Mouse (Mus musculus): ENCODE measurements around the gene Plac9a. TPM values are rescaled to one million over a fixed set of nuclear protein-coding genes. Genes with fewer than 3 reads are reported as not detected.
"Not testable (repeated sequence)": the region's sequence is repeated elsewhere in the genome, so short reads cannot be mapped to it uniquely, and the experiment has no call there.

Gene Plac9a
- polyA plus RNA-seq, 1 experiment from 2014 or later, result 2.3 TPM

DNA sequence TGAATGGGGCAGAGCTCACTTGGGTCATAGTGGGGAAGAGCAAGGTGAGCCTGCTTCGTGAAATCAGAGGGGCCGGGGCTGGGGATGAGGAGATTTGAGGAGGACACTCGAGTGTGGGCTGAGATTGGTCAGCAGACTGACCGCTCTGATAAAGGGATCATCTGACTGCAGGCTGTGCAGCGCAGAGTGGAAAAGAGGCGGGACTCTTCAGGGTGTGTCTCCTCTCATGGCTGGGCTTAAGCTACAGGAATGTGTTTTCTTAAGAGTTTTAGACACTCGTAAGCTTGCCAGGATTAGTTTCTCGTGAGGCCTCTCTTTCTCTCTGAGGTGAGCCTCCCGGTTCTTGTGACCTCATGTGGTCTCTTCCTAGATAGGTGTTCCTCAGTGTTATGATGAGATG is 21.1 kb downstream of the Plac9a start:
- H3K36me3 ChIP-seq; H3K9ac ChIP-seq; H3K27me3 ChIP-seq (replicated peaks); H3K4me3 ChIP-seq (replicated peaks); H3K9me3 ChIP-seq; H3K27ac ChIP-seq; H3K4me2 ChIP-seq; ATAC-seq (ENCODE audit: insufficient read depth, low FRiP score, low read depth); H3K4me1 ChIP-seq: not testable (repeated sequence)
- WGBS, result no CpG with 5 or more reads among the region's 9 CpGs

DNA sequence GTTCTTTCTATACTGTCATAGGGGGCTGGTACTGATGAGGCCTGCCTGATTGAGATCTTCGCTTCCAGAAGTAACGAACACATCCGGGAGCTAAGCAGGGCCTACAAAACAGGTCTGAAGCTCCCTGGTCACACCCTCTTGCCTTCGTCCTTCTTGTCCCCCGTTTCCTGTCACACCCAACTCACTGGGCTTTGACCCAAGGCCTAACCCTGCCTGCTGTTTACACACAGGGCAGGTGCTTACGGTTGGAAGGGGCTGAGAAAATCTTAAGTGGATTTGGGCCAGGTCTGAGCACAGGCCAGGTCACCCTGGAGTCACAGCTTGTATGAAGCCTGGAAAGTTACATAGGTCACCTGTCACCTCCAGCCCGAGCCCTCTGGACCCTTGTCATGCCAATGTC is 26.3 kb downstream of the Plac9a start:
- not testable (repeated sequence) for H3K9ac ChIP-seq; ATAC-seq (ENCODE audit: insufficient read depth, low FRiP score, low read depth); H3K4me2 ChIP-seq; H3K27me3 ChIP-seq (replicated peaks); H3K4me3 ChIP-seq (replicated peaks); H3K9me3 ChIP-seq; H3K36me3 ChIP-seq; H3K27ac ChIP-seq
- H3K4me1 ChIP-seq, result peaks cover 10% of the 10 kb centered on the region; the same call in 1 of the 2 replicates
- WGBS, result no CpG with 5 or more reads among the region's 7 CpGs

DNA sequence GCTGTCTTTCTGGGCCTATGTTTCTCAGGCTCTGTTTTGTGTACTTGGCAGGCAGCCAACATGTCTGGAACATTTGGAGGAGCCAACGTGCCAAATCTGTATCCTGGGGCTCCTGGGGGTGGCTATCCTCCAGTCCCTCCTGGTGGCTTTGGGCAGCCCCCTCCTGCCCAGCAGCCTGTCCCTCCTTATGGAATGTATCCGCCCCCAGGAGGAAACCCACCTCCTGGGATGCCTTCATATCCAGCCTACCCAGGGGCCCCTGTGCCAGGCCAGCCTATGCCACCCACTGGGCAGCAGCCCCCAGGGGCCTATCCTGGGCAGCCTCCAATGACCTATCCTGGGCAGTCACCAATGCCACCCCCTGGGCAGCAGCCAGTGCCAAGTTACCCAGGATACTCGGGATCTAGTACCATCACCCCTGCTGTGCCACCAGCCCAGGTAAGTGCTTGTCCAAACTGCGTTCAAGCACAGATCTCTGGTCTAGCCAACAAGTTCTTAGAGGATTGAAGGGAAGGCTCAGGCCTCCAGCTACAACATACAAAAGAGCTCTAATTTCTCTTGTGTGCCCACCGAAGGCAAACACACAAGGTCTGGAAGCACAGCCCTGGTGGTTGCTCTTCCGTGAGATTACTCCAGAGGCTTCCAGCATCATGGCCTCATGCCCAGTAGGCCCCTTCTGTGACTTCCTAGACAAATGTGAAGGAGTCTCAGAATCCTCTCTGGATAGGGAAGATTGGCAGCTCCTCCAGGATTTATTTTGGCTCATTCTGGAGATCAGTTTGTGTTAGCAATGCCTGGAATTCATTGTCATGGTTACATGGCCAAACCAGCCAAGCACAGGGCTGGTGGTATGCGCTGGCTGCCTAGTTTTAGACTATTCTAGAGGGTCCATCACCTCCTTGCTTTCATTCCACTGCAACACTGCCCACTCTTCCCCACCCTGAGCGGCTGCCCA is 30.2 kb downstream of the Plac9a start:
- no peak overlapping the region for H3K9ac ChIP-seq
- H3K27me3 ChIP-seq (replicated peaks), result no peaks in the 10 kb centered on the region
- WGBS, result 77% methylated on average over 8 of the region's 8 CpGs
- peaks cover 4% of the 10 kb centered on the region; the same call in 1 of the 2 replicates for H3K36me3 ChIP-seq
- peaks cover 18% of the 10 kb centered on the region for H3K4me1 ChIP-seq
- no peak overlapping the region for H3K4me3 ChIP-seq (replicated peaks)
- no peak overlapping the region for H3K4me2 ChIP-seq
- no peak for ATAC-seq (ENCODE audit: insufficient read depth, low FRiP score, low read depth)
- H3K9me3 ChIP-seq, result no peaks in the 10 kb centered on the region
- peak overlapping the region; percentile 19; the same call in 1 of the 2 replicates for H3K27ac ChIP-seq

DNA sequence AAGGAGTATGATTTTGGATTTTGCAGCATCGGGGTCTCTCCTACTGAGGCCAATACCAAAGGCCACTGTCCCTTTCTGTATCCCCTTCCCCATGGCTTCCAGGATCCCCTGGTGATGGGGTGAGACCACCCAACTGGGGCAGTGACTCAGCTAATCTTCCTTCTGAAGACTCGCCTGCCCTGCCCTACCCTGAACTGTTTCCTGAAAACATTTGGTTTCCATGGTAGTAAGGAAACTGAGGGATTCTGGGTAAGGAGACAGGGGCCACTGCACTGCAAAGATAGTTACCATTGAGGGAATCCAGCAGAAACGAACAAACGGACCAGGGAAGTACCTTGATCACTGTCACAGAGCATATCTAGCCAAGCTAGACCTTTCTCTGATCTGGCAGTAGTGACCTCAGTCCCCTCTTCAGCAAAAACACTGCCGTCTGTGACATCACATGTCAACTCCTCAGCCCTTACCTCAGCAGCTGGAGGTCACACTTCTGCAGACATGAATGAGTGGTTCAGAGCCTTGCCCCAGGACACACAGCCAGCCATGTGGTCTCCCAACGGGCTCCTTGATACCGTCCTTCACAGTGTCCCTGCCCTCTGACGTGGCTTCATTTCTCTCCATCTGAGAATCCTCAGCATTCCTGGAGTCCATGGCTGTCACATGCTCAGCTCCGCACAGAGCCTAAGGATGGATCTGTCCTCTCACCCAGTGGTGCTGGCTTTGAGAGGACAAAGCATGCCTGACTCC is 33.6 kb downstream of the Plac9a start:
- H3K27me3 ChIP-seq (replicated peaks), result no peaks in the 10 kb centered on the region
- H3K4me3 ChIP-seq (replicated peaks), result no peak overlapping the region
- H3K4me2 ChIP-seq, result no peak overlapping the region
- H3K9me3 ChIP-seq, result no peaks in the 10 kb centered on the region
- ATAC-seq (ENCODE audit: insufficient read depth, low FRiP score, low read depth), result no peak
- no peak overlapping the region for H3K27ac ChIP-seq
- H3K36me3 ChIP-seq, result peaks cover 4% of the 10 kb centered on the region; the same call in 1 of the 2 replicates
- no peak overlapping the region for H3K9ac ChIP-seq
- H3K4me1 ChIP-seq, result peaks cover 25% of the 10 kb centered on the region
- 57% methylated on average over 9 of the region's 9 CpGs for WGBS

DNA sequence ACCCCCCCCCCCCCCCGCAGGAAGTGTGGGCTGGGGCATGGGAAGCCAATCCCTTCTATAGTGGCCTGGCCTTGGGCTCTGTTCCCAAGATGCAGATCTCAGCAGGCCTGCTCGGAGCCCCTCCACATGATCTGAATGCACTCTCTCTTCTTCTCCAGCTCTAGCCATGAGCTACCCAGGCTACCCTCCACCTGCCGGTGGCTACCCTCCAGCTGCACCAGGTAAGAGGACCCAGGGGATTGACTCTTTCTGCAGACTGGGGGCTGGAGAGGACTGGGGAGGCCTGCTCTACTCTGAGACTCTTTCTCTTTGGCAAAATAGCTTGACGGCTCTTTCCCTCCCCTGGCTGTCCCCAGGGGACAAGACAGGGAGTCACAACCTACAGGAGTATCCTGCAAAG is 34.2 kb downstream of the Plac9a start:
- no peaks in the 10 kb centered on the region for H3K27me3 ChIP-seq (replicated peaks)
- H3K4me2 ChIP-seq, result no peak overlapping the region
- H3K9me3 ChIP-seq, result no peaks in the 10 kb centered on the region
- no peak overlapping the region for H3K27ac ChIP-seq
- H3K4me1 ChIP-seq, result peaks cover 25% of the 10 kb centered on the region
- H3K4me3 ChIP-seq (replicated peaks), result no peak overlapping the region
- ATAC-seq (ENCODE audit: insufficient read depth, low FRiP score, low read depth), result no peak
- WGBS, result 81% methylated on average over 3 of the region's 4 CpGs
- no peaks in the 10 kb centered on the region for H3K36me3 ChIP-seq
- no peak overlapping the region for H3K9ac ChIP-seq

DNA sequence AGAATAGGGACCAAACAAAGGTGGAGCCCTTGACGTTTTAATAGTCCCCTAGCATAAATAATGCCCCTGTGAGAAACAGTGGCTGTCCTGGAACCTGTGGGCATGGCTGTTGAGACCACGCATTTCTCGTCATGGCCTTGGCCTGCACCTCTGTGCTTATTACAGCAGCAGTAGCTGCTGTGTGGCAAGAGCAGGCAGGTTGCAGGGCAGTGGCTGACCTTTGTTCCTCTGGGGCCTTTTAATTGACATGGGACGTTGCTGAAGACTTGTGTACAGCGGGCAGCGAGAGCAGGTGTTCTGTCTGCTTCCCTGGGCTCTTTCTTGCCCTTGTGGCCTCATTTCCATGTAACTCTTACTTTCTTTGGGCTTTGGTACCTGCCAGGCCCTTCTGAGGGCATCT is 35.1 kb downstream of the Plac9a start:
- ATAC-seq (ENCODE audit: insufficient read depth, low FRiP score, low read depth), result no peak
- no peak overlapping the region for H3K9ac ChIP-seq

DNA sequence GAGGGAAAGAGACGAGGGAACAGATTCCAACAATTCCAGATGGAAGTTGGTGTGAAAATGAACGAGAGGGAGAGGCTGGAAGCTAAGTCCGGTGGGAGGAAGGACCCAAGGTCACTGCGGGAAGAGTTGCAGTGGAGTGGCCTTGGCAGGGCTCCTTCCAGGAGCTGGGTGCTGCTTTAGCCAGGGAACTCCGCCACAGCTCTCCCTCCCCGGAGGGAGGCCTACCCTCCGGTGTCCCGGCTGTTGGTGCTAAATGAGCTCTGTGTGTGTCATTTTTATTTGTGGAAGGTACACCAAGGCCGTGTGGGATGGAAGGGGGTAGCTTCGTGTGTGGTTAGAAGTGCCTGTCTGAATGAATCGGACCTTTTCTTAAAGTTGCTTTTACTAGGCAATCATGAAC is 36.1 kb downstream of the Plac9a start:
- WGBS, result 59% methylated on average over 11 of the region's 11 CpGs
- ATAC-seq (ENCODE audit: insufficient read depth, low FRiP score, low read depth), result no peak
- H3K4me2 ChIP-seq, result no peak overlapping the region
- H3K27me3 ChIP-seq (replicated peaks), result no peaks in the 10 kb centered on the region
- H3K9me3 ChIP-seq, result no peaks in the 10 kb centered on the region
- no peak overlapping the region for H3K4me3 ChIP-seq (replicated peaks)
- H3K36me3 ChIP-seq, result no peaks in the 10 kb centered on the region
- no peak overlapping the region for H3K27ac ChIP-seq
- H3K4me1 ChIP-seq, result peaks cover 14% of the 10 kb centered on the region
- H3K9ac ChIP-seq, result no peak overlapping the region

More for the DNA sequence above, 35.1 kb downstream of the Plac9a start:
- H3K27me3 ChIP-seq (replicated peaks), result no peaks in the 10 kb centered on the region
- no peak overlapping the region for H3K27ac ChIP-seq
- no peaks in the 10 kb centered on the region for H3K36me3 ChIP-seq
- no peaks in the 10 kb centered on the region for H3K9me3 ChIP-seq
- H3K4me1 ChIP-seq, result peaks cover 22% of the 10 kb centered on the region
- no peak overlapping the region for H3K4me2 ChIP-seq
- WGBS, result 57% methylated on average over 6 of the region's 6 CpGs
- H3K4me3 ChIP-seq (replicated peaks), result no peak overlapping the region

DNA sequence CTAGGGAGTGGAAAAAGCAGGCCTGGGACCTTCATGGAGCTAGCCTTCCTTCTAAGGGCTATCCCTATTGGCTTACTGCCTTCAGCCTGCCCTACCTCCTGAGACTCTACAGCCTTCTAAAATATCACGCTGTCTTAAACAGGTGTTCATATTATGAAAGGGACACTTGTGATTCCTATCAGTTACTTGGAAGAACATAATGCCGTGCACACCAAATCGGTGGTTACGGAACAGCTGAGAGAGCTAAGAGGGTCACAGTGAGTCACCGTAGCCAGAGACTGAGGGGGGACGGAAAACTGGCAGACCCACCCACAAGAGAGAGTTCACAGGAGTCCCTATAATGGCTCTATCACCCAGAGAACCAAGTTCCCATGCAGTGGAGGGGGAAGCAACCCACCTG is 36.5 kb downstream of the Plac9a start:
- no peak overlapping the region for H3K4me3 ChIP-seq (replicated peaks)
- H3K4me2 ChIP-seq, result no peak overlapping the region
- no peak overlapping the region for H3K9ac ChIP-seq
- no peak overlapping the region for H3K27ac ChIP-seq
- no peaks in the 10 kb centered on the region for H3K9me3 ChIP-seq
- no peaks in the 10 kb centered on the region for H3K36me3 ChIP-seq
- no peaks in the 10 kb centered on the region for H3K27me3 ChIP-seq (replicated peaks)
- ATAC-seq (ENCODE audit: insufficient read depth, low FRiP score, low read depth), result no peak
- peaks cover 14% of the 10 kb centered on the region for H3K4me1 ChIP-seq
- WGBS, result 79% methylated on average over 6 of the region's 6 CpGs

DNA sequence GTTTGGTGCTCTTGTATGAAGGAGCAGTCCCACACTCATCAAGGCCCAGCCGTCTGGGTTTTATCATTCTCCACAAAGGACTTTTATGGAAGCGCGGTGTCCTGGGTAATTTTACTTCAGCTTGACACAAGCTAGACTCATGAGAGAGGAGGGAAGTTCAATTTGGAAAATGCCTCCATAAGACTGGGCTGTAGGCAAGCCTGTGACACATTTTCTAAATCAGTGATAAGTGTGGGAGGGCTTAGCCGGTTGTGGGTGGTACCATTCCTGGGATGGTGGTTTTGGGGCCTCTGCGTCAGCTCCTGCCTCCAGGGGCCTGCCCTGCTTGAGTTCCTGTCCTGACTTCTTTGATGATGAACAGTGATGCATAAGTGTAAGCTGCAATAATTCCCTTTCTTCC is 37.6 kb downstream of the Plac9a start:
- no peak overlapping the region for H3K4me2 ChIP-seq
- WGBS, result 62% methylated on average over 5 of the region's 5 CpGs
- no peaks in the 10 kb centered on the region for H3K9me3 ChIP-seq
- H3K36me3 ChIP-seq, result no peaks in the 10 kb centered on the region
- no peak for ATAC-seq (ENCODE audit: insufficient read depth, low FRiP score, low read depth)
- H3K4me3 ChIP-seq (replicated peaks), result no peak overlapping the region
- H3K4me1 ChIP-seq, result peaks cover 14% of the 10 kb centered on the region
- no peak overlapping the region; the same call in 1 of the 2 replicates for H3K27ac ChIP-seq
- H3K9ac ChIP-seq, result no peak overlapping the region
- no peaks in the 10 kb centered on the region for H3K27me3 ChIP-seq (replicated peaks)

DNA sequence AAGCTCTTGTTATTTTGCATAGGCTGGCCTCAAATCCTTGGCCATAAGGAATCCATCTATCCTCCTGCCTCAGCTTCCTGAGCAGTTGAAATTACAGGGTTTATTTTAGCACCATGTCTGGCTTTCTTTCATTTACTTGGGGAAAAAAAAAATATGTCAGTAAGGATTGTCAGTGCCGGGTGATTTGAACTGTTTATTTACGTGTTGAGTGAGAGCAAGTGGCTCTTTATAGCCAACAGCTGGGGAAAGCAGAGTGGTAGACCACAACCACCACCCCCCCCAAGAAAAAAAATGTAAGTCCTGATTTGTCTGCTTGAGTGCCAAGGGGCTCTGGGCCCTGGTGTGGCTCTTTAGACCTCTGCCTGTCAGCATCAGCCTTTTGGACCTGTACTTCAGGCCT is 39.2 kb downstream of the Plac9a start:
- no peak for ATAC-seq (ENCODE audit: insufficient read depth, low FRiP score, low read depth)
- H3K9me3 ChIP-seq, result no peaks in the 10 kb centered on the region
- no peak overlapping the region for H3K9ac ChIP-seq
- no peaks in the 10 kb centered on the region for H3K36me3 ChIP-seq
- H3K4me1 ChIP-seq, result peaks cover 9% of the 10 kb centered on the region
- H3K4me2 ChIP-seq, result no peak overlapping the region
- H3K27ac ChIP-seq, result no peak overlapping the region
- H3K27me3 ChIP-seq (replicated peaks), result no peaks in the 10 kb centered on the region
- 61% methylated on average over 2 of the region's 2 CpGs for WGBS
- H3K4me3 ChIP-seq (replicated peaks), result no peak overlapping the region

DNA sequence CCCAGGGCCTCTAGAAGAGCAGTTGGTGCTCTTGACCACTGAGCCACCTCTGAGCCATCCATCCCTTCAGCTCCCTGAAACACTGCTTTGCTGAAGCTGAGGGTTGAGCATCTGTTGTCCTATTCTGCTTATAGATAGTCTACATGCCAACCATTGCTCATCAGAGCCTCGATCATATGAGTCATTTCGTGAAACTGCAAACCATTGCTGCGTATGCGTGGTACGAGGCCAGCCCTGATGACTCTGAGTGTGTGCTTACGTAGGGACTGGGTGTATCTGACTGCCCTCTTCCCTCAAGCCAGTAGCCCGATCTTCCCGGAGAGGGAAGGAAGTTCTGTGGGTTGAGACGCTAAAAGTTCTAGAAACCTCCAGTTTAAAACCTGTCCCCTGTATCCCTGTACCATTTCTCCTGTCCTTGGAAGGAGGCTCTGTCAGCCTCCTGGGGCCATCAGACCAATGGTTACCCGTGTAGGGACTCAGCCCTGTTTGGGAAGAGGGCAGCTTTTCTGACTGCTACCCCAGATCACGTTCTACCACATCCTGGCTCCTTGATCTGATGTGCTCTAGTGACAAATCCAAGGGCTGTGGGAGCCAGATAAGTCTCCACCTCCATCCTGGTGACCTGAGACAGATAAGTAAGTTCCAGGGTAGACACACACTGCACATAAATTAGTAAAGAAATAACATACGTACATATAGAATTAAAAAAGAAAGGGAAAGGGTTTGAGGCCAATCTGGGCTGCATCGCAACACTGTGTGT is 40.9 kb downstream of the Plac9a start:
- no peak overlapping the region for H3K4me2 ChIP-seq
- no peak for ATAC-seq (ENCODE audit: insufficient read depth, low FRiP score, low read depth)
- H3K27ac ChIP-seq, result no peak overlapping the region
- no peaks in the 10 kb centered on the region for H3K36me3 ChIP-seq
- H3K9ac ChIP-seq, result no peak overlapping the region
- H3K9me3 ChIP-seq, result no peaks in the 10 kb centered on the region
- peaks cover 9% of the 10 kb centered on the region for H3K4me1 ChIP-seq
- WGBS, result 82% methylated on average over 13 of the region's 13 CpGs
- no peak overlapping the region for H3K4me3 ChIP-seq (replicated peaks)
- no peaks in the 10 kb centered on the region for H3K27me3 ChIP-seq (replicated peaks)

All from stomach, embryonic 15.5 days (tissue).